Comparison of ENCODE assay signal across 9 mouse cellular contexts in genomic region chr15:78244695-78245492, GRCm38 (mm10). TPM values are rescaled to one million over a fixed set of nuclear protein-coding genes. Genes with fewer than 3 reads are reported as not detected.
DNase-seq lines count a peak whose midpoint lies in the region; ATAC-seq and TF ChIP-seq lines count a peak whose summit lies in the region.
"Had no signal": no experiment of that assay in that cellular context is flagged by ENCODE, and none has a peak within 500 bp of the region (broad histone marks: within the 10 kb centered on the region; RNA-seq: fewer than 3 reads in every experiment).

Gene Ncf4 (plus strand): TSS chr15:78244801.

- H3K9ac ChIP-seq in heart, embryonic 13.5 days, result 0 out of 2 replicates have a peak within 1 kb of the TSS, but pooled peaks have one; percentile 40
- H3K9ac ChIP-seq in stomach, postnatal 0 days (ENCODE audit: low read length), result no peak within 1 kb of the TSS

- no peak within 1 kb of the TSS for H3K4me3 ChIP-seq in heart, embryonic 13.5 days
- no peak within 1 kb of the TSS for H3K4me3 ChIP-seq in stomach, postnatal 0 days (ENCODE audit: low read depth, low read length)

- TF ChIP-seq CTCF in stomach, postnatal 0 days (IDR thresholded peaks at IDR 0.05; ENCODE audit: low read depth), result no peak

- no peaks in the 10 kb centered on the region for H3K9me3 ChIP-seq in heart, embryonic 13.5 days
- no peaks in the 10 kb centered on the region for H3K9me3 ChIP-seq in stomach, postnatal 0 days (ENCODE audit: control insufficient read depth, low read length)

- 61% methylated on average over 7 of the region's 7 CpGs for WGBS in heart, embryonic 13.5 days
- 64% methylated on average over 7 of the region's 7 CpGs for WGBS in stomach, postnatal 0 days

- H3K27me3 ChIP-seq in heart, embryonic 13.5 days (replicated peaks), result peaks cover 26% of the 10 kb centered on the region
- H3K27me3 ChIP-seq in stomach, postnatal 0 days (ENCODE audit: control insufficient read depth, insufficient read depth, low read length), result no peaks in the 10 kb centered on the region

- ATAC-seq in heart, embryonic 13.5 days (ENCODE audit: extremely low read depth, insufficient number of reproducible peaks, low FRiP score, low TSS enrichment), result no peak
- peak; percentile 25; the same call in 1 of the 2 replicates for ATAC-seq in stomach, postnatal 0 days (ENCODE audit: low FRiP score, low TSS enrichment)
- ATAC-seq: forebrain, embryonic 16.5 days had no signal

- H3K4me2 ChIP-seq in heart, embryonic 13.5 days, result no peak within 1 kb of the TSS
- no peak within 1 kb of the TSS for H3K4me2 ChIP-seq in stomach, postnatal 0 days (replicated peaks; ENCODE audit: low read depth)

- H3K4me1 ChIP-seq in heart, embryonic 13.5 days, result peaks cover 41% of the 10 kb centered on the region
- no peaks in the 10 kb centered on the region for H3K4me1 ChIP-seq in stomach, postnatal 0 days (replicated peaks; ENCODE audit: control insufficient read depth, insufficient read depth)

- TF ChIP-seq EP300 in stomach, postnatal 0 days (optimal IDR thresholded peaks at IDR 0.05), result no peak

- H3K27ac ChIP-seq in heart, embryonic 13.5 days (replicated peaks), result 0 out of 2 replicates have a peak within 1 kb of the TSS, but pooled peaks have one; percentile 24
- peak within 1 kb of the TSS; percentile 36; the same call in 1 of the 2 replicates for H3K27ac ChIP-seq in stomach, postnatal 0 days (replicated peaks)

- H3K36me3 ChIP-seq in heart, embryonic 13.5 days, result no peaks in the 10 kb centered on the region
- H3K36me3 ChIP-seq in stomach, postnatal 0 days (ENCODE audit: control insufficient read depth, insufficient read depth, low read length), result no peaks in the 10 kb centered on the region

- peak; percentile 28 for DNase-seq in layer of hippocampus, adult 11-12 months (ENCODE audit: low spot score)
- DNase-seq in layer of hippocampus, postnatal 14 days (ENCODE audit: low spot score in 2 of 2), result no peak
- peak; percentile 28 for DNase-seq in lung, postnatal 14 days
- no peak for DNase-seq in stomach, postnatal 0 days (ENCODE audit: low spot score)
- no peak for DNase-seq in right cerebral cortex, postnatal 36 days (ENCODE audit: low spot score in 2 of 2)
- DNase-seq in left cerebral cortex, adult 9 months (ENCODE audit: low spot score in 2 of 2), result no peak
- no peak for DNase-seq in retina, embryonic 14.5 days (ENCODE audit: low spot score)

RNA-seq across cellular contexts. Expression of gene Ncf4, which starts in this region (rescaled TPM):
- 1 to 10 TPM in 1 of 2 experiments, not detected in 1; 1.7 TPM for total RNA-seq in layer of hippocampus, postnatal 14 days (2021)
- polyA plus RNA-seq in heart, embryonic 13.5 days (2015; fragmentation: Nextera tagmentation; extraction: Ambion mirVana), result 5.3 and 7.5 TPM in 2 replicates
- 2.7 and 2.9 TPM in 2 replicates for polyA plus RNA-seq in stomach, postnatal 0 days (2015; fragmentation: Nextera tagmentation; extraction: Ambion mirVana)

Comparison
In these comparisons a context has a peak if more than half of its experiments do, and no peak if none do; other contexts are left out.
1. DNase-seq: peak in layer of hippocampus, adult 11-12 months (single experiment) and lung, postnatal 14 days (single experiment); none in layer of hippocampus, postnatal 14 days (0 of 2), stomach, postnatal 0 days (single experiment), right cerebral cortex, postnatal 36 days (0 of 2), left cerebral cortex, adult 9 months (0 of 2) and retina, embryonic 14.5 days (single experiment).